Mouse (Mus musculus) spleen, adult 2 months (tissue): ENCODE data around the gene Fhdc1. TPM values are rescaled to one million over a fixed set of nuclear protein-coding genes. Genes with fewer than 3 reads are reported as not detected.
A peak's percentile ranks its signal among the peaks of the same experiment; 100 is the strongest.

Experiments
- DNase-seq, 2 experiments: peaks; one replicate each; pipeline versions ENCODE4 v3.0.0 to v3.0.0-alpha.2; 2012 to 2021; ENCODE audit warnings: low spot score in 2 of 2, low read depth in 1 of 2
- H3K27ac ChIP-seq: fragments of 200-500 bp; 2 replicates; pipeline ENCODE4 v1.5.1; 2012; ENCODE audit warnings: low read length, inconsistent platforms; ENCODE audit not compliant: insufficient read depth
- H3K27me3 ChIP-seq: fragments of 200-500 bp; 2 replicates; pipeline ENCODE4 v1.6.1; 2012; ENCODE audit warnings: mild to moderate bottlenecking, moderate library complexity, low read length, inconsistent platforms; ENCODE audit not compliant: control insufficient read depth, insufficient read depth
- H3K36me3 ChIP-seq: fragments of 200-500 bp; 2 replicates; pipeline ENCODE4 v1.6.1; 2012; ENCODE audit warnings: mild to moderate bottlenecking, low read length, inconsistent platforms; ENCODE audit not compliant: control insufficient read depth, insufficient read depth
- H3K4me1 ChIP-seq: fragments of 200-500 bp; 2 replicates; pipeline ENCODE4 v1.6.1; 2011; ENCODE audit warnings: inconsistent platforms; ENCODE audit not compliant: control insufficient read depth, insufficient read depth, insufficient read length
- H3K4me3 ChIP-seq: fragments of 200-500 bp; 2 replicates; pipeline ENCODE4 v1.5.1; 2011; ENCODE audit warnings: mild to moderate bottlenecking, inconsistent platforms; ENCODE audit not compliant: insufficient read depth, insufficient read length; ENCODE audit errors: extremely low read depth
- CTCF ChIP-seq: fragments of 200-500 bp; IDR thresholded peaks from 2 replicates; pipeline ENCODE4 v1.5.1; 2011; ENCODE audit warnings: mild to moderate bottlenecking, inconsistent platforms; ENCODE audit not compliant: insufficient read depth, insufficient read length, insufficient replicate concordance; ENCODE audit errors: extremely low read depth
- POLR2A ChIP-seq: fragments of 200-500 bp; IDR thresholded peaks from 2 replicates; pipeline ENCODE4 v1.6.1; 2011; ENCODE audit warnings: low read depth, low read length, inconsistent platforms
- WGBS: fragments of 180-500 bp; shearing (Covaris S2); methylation state at CpG from one replicate; pipeline ENCODE4 v1.1.7; 2018; 5-methylcytosine and 5-hydroxymethylcytosine counted together
- polyA plus RNA-seq: library from polyadenylated mRNA; depleted of rRNA; stranded (reverse); fragments of >200 nt; gene quantifications from 2 replicates; pipeline ENCODE4 v1.2.3, GENCODE M21; 2012

The Fhdc1 gene
- polyA plus RNA-seq, 1 experiment = 8.3 TPM

DNA sequence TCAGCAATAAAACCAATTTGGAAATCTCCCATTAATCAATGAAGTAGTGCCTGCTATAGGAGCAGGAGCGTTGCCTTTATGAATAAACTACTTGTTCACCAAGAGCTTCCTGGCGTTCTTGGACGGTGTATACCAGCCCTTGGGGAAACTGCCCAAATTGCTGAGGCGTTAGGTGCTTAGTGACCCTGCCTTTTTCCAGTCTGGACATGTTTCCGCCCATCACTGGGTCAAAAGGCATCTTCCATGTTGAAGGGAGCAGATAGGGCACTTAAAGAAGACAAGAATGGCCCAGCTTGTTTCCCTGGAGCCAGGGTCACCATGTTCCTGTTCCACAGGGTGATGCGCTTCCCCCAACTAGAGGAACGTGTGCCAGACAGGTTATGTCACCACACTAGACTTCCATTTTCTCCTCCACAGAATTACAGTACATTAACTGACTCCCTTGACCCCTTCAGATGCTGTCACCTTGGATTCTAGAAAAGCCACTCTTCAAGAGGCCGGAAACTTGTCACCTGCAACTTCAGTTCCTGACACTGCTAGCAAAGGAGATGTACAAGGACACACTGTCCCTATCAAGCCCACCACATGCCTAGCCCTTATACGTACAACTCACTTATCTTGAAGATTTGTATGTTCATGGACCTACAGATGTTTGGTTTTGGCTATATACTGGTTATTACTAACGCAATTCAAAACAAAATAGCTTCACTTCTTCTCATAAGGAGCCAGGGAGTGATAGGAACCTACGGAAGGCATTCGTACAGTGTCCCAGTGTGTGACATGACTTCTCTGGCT, 5.1 kb downstream of the Fhdc1 start:
- DNase-seq = no peak
- Histone ChIP-seq H3K4me1 (peaks cover 6% of the 10 kb centered on the region), H3K27me3 (peaks cover 10% of the 10 kb centered on the region), H3K27ac (no peak overlapping the region), H3K4me3 (no peak overlapping the region), H3K36me3 (no peaks in the 10 kb centered on the region)
- TF ChIP-seq CTCF (no peak), POLR2A (no peak)
- WGBS = 88% methylated on average over 12 of the region's 12 CpGs

DNA sequence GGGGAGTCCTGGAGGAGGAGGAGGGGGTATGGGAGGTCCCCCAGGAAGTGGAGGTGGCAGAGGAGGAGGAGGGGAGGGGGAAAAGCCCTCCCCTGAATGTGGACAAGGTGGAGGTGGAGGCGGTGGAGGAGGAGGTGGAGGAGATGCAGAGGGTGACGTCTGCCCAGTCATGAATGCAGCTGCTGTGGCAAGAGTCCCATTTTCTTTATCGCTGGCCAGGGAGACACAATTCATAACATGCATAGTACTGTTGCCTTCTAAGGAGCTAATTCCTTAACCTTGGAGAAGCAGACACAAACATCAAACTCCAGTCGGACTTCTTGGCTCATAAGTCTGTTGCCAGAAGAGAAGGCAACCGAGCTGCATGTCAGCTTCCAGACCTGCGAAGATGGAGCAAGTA, 5.8 kb downstream of the Fhdc1 start:
- WGBS = 85% methylated on average over 6 of the region's 6 CpGs
- Histone ChIP-seq H3K27ac (no peak overlapping the region), H3K4me1 (no peaks in the 10 kb centered on the region), H3K27me3 (peaks cover 4% of the 10 kb centered on the region), H3K36me3 (no peaks in the 10 kb centered on the region), H3K4me3 (no peak overlapping the region)
- no peak for DNase-seq
- TF ChIP-seq POLR2A = no peak
- TF ChIP-seq CTCF = no peak

DNA sequence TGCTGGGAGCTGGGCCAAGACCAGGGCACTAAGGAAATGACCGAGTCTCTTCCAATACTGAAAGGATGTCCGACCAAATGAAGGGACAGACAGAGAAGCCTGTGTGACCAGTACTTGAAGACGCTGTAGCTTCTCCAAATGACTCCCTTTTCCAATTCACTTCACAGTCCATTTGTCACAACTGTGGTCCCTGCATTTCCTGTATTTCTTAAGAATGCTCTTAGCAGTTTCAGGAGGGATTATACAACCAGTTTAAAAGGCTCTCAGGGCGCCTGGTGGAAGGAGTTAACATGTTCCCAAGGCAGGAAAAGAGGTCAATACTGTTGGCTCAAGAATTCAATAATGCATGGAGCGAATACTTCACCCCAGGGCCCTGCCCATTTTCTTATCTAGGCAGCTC, 7.3 kb downstream of the Fhdc1 start:
- no peaks in the 10 kb centered on the region for H3K4me1 ChIP-seq
- no peaks in the 10 kb centered on the region for H3K36me3 ChIP-seq
- WGBS = 75% methylated on average over 5 of the region's 5 CpGs
- H3K27me3 ChIP-seq = no peaks in the 10 kb centered on the region
- TF ChIP-seq CTCF = no peak
- no peak for TF ChIP-seq POLR2A
- no peak overlapping the region for H3K4me3 ChIP-seq
- no peak for DNase-seq
- H3K27ac ChIP-seq = peak overlapping the region; percentile 13; the same call in 1 of the 2 replicates

DNA sequence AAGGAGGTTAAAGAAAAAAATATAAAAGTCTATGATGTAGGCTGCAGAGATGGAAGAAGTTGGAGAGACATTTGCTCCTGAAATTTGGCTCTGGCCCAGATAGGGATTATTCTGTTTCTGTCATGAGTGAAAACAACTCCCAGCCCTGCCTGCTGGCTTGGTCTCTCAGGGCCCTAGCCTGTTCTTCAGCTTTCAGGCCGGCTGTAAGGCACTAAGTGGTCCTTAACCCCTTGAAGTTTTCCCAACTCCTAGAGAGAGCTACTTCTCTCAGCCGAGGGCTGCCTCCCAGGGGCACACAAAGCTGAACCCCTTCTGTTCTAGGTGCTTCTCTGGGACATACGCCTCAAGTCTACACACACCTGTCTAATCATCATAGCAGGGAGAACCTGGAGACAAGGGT, 7.7 kb downstream of the Fhdc1 start:
- Histone ChIP-seq H3K4me1 (no peaks in the 10 kb centered on the region), H3K27me3 (no peaks in the 10 kb centered on the region), H3K36me3 (no peaks in the 10 kb centered on the region), H3K4me3 (no peak overlapping the region), H3K27ac (peak overlapping the region; percentile 13; the same call in 1 of the 2 replicates)
- no peak for DNase-seq
- 78% methylated on average over 3 of the region's 3 CpGs for WGBS
- TF ChIP-seq POLR2A = no peak

DNA sequence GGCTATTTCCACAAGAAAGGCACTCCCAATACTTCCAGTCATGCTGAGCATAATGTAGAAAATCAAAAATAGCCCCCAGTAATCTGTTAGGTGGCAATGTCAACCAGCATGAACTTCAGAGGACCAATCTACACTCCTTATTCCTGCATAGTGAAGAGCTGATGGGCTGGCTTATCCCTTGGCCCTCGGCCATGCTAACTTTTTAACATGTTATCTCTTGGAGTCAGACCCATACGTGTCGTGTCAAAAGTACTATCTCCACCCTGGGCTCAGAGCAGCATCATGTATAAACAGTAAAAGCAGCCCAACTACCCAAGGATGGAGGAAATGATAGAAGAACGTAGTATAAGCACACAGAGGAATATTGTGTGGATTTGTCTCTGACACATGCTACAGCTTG, 9.1 kb downstream of the Fhdc1 start:
- WGBS = 82% methylated on average over 4 of the region's 4 CpGs
- no peak for DNase-seq
- Histone ChIP-seq H3K27me3 (no peaks in the 10 kb centered on the region), H3K27ac (no peak overlapping the region), H3K4me3 (no peak overlapping the region), H3K36me3 (no peaks in the 10 kb centered on the region), H3K4me1 (no peaks in the 10 kb centered on the region)
- TF ChIP-seq CTCF = no peak
- TF ChIP-seq POLR2A = no peak

DNA sequence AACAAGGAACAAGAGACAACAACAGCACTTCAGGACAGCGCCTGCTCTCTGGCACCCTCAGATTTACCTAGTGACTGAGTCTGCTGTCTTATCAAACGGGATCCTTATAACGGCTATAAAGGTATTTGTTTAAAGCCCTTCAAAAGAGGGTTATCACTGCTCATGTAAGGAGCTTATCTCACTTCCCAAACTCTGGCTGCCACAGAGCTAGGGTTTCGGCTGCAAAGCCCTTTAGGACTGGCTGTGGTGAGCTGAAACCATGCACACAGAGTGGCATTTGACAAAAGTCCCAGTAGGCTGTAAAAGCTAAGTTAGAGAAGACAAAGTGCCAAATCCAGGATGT, 12.1 kb downstream of the Fhdc1 start:
- H3K36me3 ChIP-seq = no peaks in the 10 kb centered on the region
- H3K27me3 ChIP-seq = no peaks in the 10 kb centered on the region
- no peak for DNase-seq
- H3K4me3 ChIP-seq = no peak overlapping the region
- H3K4me1 ChIP-seq = no peaks in the 10 kb centered on the region
- 79% methylated on average over 4 of the region's 4 CpGs for WGBS
- H3K27ac ChIP-seq = no peak overlapping the region
- no peak for TF ChIP-seq POLR2A

DNA sequence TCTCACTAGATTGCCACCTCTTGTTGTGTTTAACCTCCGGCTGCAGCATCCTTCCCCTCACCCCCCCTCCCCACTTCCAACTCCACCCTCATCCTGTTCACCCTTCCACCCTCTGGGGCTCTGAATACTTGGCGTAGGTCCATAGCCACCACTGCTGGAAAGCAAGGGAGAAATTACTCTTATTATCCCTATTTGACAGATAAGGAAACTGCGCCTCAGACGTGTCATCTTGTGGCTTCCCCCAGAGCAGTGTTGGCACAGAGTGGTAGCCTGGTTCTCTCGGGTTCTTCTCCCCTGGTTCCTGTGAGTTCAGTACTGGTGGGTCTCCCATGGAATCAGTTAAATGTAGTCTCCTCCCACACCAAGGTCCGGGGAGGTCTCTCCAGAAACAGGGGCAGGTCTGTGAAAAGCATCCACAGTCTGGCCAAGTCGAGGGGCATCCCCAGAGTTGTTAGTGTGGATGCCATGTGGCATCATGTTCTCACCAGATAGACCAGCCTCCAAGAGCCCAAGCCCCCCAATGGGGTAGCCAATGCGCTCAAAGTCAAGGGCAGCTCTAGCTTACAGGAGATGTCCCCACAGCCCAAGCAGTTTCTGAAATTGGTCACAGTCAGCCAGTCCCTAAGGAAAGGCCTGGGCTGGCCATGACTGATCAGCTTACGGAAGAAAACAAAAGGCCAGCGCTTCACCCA, 12.7 kb downstream of the Fhdc1 start:
- Histone ChIP-seq H3K27ac (no peak overlapping the region; the same call in 1 of the 2 replicates), H3K27me3 (no peaks in the 10 kb centered on the region), H3K4me1 (no peaks in the 10 kb centered on the region), H3K4me3 (no peak overlapping the region), H3K36me3 (no peaks in the 10 kb centered on the region)
- no peak for DNase-seq
- 53% methylated on average over 10 of the region's 10 CpGs for WGBS
- TF ChIP-seq CTCF = no peak
- no peak for TF ChIP-seq POLR2A
